Mouse (Mus musculus) bone marrow macrophage, adult 2 months (primary cell): Measurements from ENCODE around the gene Unc119b.

ENCODE experiments used
- CTCF ChIP-seq: IDR thresholded peaks from 2 replicates; pipeline ENCODE4 v1.5.1; 2012; ENCODE audit warnings: low read depth, mild to moderate bottlenecking, low read length, moderate library complexity
- POLR2A ChIP-seq: IDR thresholded peaks from 2 replicates; pipeline ENCODE4 v1.6.1; 2012; ENCODE audit warnings: mild to moderate bottlenecking, low read depth, low read length, borderline replicate concordance

- no peak for TF ChIP-seq CTCF
- no peak for TF ChIP-seq POLR2A
Measured at GRCm38 (mm10) chr5:115129328-115129727, 5.4 kb downstream of the Unc119b start.
